Mouse (Mus musculus): ENCODE results near the gene Gnb1l.

Gene Gnb1l

DNA sequence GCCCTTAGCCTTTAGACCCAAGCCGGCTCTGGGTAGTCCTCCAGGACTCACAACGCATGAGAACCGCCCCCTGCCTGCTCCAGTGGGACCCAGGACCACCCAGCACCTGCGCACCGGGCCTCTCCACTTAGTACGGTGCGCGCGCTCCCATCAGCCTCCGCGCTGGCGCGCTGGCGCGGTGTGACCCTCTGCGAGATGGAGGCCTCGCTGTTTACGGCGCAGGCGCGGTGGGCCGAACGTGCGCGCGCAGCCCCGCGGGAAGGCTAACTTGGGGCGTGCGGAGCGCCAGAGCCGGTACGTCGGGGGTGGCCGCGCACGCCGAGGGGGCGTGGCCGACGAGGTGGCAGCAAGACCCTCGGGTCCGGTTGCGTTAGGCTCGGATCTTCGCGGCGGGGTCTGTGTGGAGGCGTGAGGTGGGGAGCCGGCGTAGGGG is at the start of gene Gnb1l, which contains the start of gene Rtl10:
Gnb1l (plus strand) TSS at position 156 of the 433 bp plus-strand sequence.
Rtl10 (plus strand) TSS at position 344 of the 433 bp plus-strand sequence.
- DNase-seq (ENCODE audit: low read depth, low spot score), result peak; percentile 93

DNA sequence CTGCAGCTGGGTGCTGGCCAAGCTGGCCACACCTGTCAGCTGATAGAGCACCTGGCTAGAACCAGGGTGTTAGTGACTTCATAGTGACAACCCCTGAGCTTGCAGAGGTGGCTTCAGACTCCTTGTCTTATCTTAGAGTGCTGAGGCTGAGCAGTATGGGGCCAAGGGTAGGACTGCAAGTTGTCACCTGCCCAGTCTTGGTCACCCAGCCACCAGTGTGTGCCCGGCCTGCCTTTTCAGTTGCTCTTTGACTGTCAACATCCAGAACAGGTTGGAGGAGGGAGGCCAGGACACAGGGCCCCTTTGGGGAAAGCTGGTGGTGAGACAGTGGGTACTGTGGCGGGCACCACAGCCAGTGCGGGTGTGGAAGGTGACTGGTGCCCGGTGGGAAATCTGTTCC is 49.5 kb upstream of the Gnb1l start:
- DNase-seq (ENCODE audit: low read depth, low spot score), result no peak

DNA sequence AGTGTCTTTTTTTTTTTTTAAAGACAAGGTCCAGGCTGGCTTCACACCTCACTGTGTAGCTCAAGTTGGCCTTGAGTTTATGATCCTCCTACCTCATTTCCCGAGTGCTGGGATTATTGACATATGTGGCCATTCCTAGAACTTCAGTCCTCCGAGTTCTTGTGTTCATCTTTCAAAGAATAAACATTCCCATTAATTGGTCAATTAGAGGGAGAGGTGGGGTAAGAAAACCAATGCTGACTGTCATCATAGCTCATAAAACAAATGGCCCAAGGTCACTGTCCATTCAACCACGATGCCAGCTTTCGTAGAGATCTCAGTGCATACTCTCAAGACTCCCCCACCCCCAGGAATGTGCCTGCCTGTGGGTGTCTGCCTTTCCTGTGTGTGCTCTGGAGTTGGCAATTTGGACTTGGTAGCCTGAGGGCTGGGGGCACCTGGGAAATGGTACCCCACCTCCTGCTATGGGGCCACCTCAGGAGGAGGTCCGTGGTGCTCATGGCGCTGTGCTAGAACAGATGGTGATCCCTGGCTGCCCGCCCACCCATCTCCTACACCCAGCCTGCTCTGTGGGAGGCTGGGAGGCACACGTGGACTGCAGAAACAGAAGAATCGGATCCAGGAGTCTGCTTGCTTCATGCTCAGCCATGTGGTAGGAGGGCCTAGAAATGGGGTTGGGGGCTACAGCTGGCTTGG is 46.9 kb upstream of the Gnb1l start:
- DNase-seq (ENCODE audit: low read depth, low spot score), result no peak

DNA sequence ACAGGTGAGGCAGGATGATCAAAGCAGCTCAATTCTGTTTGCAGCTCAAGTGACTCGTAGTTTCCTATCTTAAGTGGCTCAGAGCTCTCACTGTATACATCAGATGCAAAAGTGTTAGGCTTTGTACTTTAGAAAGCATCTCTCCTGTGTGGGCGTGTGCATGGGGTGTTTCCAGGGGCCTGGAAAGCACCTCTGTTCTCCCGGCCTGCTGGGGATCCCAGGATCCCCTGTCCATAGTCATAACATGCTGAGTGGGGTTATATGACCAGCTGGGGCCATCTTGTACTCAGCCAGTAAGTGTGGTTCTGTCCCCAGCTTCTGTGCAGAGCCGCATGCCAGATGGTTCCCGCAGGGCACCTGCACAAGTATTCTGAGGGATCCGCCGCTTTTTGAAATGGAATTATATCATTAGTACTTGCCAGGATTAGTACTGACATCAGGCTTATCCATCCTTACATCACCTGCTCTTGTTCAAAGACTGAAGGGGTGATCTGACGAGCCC is 46.1 kb upstream of the Gnb1l start:
- DNase-seq (ENCODE audit: low read depth, low spot score), result no peak

DNA sequence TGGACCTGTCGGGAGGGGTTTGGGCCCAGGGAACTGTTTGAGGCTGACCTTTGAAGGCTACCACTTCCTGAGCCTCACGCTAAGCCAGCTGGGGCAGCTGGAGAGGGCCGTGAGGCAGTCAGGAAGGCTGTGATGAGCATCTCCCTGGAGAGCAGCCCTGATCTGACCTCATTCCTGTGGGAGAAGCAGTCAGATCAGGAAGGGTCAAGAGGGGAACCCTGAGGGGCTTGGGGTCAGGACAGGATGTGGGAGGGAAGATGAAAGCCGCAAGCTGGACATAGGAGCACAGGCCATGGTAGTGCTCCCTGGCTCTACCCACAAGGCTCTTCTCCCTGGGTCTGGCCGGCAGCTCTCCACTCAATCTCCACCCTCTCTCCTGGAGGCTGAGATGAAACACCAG is 44.7 kb upstream of the Gnb1l start:
- DNase-seq (ENCODE audit: low read depth, low spot score), result no peak

DNA sequence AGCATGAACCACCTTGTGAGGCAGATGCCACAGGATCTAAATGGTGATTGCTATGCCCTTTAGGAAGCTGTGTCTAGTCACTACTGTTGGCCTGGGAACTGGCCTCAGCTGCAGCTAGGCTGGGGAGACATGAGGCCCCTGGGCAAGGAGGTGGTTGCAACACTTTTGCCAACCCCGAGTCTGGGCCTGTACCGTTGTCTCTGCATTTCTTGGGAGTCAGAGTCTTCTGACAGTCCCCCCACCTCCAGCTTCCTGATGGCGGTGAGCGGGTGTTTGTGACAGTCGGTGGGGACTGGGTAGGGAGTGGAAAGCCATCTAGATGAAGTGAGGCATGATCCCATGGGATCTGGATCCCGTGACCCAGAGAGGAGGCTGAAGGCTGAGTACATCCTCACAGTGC is 43.1 kb upstream of the Gnb1l start:
- DNase-seq (ENCODE audit: low read depth, low spot score), result no peak

DNA sequence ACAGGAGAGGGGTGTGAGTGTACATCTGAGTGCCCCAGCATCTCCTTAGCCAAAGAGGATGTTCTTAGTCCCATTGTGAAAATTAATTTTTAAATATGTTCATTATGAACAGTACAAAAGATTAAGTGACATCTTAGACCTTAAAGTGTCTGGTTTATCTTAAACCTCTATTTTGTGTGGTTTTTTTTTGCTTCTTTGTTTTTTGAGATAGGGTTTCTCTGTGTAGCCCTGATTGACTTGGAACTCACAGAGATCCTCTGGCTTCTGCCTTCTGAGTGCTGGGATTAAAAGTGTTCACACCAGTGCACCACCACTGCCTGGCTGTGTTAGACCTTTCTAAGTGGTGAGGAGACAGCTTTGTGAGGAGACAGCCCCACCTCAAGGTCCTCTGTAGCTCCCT is 39.9 kb upstream of the Gnb1l start:
- DNase-seq (ENCODE audit: low read depth, low spot score), result no peak

DNA sequence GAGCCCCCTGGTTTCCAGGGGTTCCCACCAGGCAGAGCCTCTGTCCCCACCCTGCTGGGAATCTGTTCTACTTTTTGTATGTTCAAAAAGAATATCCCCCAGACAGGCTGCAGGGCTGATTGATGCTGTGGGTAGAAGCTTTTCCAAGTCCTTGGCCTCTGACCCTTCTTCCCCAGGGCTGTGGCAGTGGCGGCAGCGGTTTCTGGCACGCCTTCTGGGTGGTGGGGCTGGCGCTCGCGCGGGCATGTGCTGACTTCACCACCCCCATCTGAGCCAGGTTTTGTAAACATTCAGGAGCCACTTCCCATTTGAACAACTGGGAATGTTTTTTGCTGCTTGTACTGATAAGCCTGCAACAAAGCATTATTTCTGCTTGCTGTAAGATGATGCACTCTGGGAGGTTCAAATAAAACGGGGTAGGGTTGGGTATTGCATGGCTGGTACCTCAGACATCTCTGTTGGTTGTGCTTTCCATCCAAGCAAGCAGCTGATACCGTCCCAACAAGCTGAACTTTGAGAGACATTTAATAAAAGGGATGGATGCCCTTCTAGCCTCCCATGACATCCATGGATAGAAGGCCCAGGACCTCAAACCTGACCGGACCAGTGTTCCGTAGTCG is 39.1 kb upstream of the Gnb1l start:
- no peak for DNase-seq (ENCODE audit: low read depth, low spot score)

DNA sequence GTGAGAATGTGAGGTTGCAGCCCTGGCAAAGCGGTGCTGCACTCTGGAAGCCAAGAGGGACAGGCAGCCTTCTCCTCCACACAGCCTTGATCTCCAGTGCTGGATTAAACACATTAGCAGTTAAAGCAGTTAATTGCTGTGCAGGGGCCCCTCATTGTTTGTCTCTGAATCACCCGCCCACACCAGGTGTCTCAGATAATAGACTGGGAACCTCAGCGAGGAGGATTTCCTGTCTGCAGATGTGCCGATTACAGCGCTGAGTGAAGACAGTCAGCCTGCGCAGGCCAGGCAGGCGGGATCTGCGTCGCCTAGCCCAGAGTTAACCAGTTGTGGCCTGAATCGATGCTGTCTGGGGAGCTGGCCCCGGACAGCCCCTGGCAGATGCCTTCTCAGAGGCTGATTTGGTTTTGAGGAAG is 38.5 kb upstream of the Gnb1l start:
- peak; percentile 78 for DNase-seq (ENCODE audit: low read depth, low spot score)

DNA sequence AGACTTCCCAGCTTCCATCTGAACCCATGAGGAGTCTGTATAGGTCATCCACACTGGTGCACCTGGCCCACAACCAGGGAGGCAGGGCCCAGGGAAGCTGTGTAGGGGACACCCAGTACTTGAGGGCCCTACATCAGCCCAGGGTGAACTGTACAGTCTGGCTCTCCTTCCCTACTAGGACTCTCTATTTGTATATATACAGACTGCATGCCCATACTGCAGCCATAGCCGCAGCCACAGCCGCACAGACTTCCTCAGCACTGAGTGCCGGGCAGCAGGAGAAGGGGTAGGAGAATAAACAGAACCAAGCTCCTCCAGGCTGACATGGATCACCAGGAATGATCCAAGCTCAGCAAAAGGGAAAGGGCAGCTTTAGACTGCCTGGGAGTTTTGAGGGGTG is 37.7 kb upstream of the Gnb1l start:
- no peak for DNase-seq (ENCODE audit: low read depth, low spot score)

DNA sequence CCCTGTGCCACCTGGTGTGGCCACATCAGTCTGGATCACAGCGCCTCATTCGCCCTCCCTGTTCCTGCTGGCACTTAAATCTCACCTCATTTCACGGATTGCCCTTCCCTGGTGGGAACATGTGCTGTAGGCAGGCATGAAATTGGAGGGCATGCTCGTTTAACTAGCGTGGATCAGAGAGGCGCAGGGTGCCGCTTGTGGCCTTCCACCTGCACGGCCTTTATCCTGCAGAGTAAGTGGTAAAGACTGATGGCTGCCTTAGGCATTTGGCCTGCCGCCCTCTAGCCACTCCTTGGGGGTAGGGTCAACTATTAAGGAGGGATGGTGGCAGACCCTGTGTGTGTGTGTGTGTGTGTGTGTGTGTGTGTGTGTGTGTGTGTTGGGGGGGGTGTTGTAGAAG is 36.5 kb upstream of the Gnb1l start:
- no peak for DNase-seq (ENCODE audit: low read depth, low spot score)

DNA sequence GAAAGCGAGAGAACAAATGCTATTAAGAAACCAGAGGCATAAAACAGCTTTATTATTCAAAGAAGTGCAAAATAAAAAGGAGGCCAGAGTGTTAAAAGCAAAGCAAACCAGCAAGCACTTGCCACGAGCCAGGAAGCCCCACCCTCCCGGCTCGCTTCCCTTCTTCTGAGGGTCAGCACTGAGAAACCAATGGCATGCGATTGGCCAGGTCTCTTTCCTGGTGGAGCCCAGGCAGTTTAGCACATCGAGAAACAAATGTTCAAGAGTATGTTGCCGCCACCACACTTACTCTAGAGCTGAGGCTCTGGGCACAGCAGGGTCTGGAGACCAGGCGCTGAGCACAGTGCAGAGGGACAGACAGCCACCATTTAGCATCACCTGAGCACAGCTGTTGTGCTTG is 35.9 kb upstream of the Gnb1l start:
- DNase-seq (ENCODE audit: low read depth, low spot score), result no peak

DNA sequence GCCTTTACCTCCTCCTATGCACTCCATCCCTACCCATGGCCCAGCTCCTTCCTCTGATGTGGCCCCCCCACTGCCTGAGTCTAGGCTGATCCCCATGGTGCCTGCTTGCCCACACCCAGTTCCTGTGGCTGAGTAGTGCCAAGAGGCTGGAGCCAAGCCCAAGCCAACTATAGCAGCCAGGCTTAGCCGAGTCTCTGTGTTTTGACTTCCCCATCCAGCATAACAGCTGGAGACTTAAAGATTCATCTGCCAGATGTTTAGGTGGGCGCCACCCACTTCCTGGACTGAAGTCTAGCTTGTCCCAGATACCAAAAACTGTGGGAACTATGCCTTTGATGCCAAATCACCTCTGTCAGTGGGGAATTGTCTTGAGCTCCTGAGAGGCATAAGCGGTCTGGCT is 34.2 kb upstream of the Gnb1l start:
- DNase-seq (ENCODE audit: low read depth, low spot score), result no peak

DNA sequence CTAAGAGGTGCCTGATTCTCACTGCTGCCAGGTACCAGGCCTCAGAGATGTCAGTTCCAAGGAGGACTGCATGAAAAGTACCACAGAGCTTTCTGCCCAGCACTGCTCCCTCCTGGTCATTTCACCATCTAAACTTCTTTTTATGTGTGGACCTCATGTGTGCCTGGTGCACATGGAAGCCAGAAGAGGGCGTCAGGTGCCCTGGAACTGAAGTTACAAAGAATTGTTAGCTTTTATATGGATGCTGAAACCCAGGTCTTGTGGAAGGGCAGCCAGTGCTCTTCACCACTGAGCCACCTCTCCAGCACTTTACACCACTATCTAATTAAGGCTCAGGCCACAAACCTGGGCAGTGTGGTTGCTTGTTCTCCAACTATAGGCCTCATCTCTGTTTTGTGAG is 27.7 kb upstream of the Gnb1l start:
- no peak for DNase-seq (ENCODE audit: low read depth, low spot score)

DNA sequence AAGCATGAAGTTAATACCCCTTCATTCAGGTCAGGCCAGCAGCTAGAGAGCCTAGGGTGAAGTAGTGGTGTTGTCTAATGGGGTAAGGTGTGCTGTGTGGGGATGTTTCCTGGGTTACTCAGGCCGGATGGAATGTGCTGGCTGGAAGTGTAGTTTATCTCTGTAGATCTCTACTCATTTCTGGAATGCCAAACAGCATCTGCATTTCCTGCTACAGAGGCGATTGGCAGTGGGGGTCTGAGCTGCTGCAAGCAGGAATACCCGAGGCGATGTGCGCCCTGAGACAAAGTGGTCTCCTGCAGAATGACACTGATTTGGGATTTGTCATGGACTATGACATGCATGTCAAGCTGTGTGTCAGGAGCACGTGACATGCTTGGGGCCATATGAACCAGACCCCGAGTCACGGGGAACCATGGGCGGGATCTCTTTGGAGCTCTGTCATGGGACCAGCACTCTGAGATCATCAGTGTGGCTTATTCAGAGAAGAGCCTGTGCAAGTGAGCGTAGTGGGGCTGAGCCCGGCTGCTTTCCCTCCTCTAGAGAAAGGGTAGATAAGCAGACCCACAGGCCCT is 27.0 kb upstream of the Gnb1l start:
- no peak for DNase-seq (ENCODE audit: low read depth, low spot score)

DNA sequence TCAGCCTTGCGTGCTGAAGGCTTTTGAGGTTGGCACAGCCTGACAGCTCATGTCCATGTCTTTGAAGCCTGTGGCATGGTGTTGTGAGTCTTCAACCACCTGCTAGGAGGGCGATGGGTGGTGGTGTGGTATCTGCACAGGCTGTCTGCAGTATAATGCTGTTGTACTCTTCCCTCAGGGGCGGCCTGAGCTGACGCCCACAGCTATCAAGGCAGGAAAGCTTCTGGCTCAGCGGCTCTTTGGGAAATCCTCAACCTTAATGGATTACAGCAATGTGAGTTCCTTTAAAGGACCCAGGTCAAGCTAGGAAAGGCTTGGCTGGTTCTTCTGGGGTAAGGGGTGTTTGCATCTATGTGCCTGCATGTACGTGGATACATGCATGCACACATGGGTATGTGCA is 26.5 kb upstream of the Gnb1l start:
- no peak for DNase-seq (ENCODE audit: low read depth, low spot score)

DNA sequence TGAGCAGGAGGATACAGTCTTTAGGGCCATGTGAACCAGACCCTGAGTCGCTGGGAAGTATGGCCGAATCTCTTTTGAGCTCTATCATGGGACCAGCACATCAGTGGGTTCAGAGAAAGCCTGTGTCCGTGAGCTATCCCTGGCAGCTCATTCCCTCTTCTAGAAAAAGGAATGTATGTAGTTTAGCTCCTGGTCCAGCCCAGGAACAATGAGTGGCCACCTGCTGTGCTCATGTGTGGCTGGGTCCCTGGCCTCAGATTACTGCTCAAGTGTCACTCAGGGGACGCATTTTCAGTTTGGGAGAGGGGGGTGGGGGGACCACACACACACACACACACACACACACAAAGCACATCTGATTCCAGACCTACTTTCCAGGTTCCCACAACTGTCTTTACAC is 26.1 kb upstream of the Gnb1l start:
- no peak for DNase-seq (ENCODE audit: low read depth, low spot score)

DNA sequence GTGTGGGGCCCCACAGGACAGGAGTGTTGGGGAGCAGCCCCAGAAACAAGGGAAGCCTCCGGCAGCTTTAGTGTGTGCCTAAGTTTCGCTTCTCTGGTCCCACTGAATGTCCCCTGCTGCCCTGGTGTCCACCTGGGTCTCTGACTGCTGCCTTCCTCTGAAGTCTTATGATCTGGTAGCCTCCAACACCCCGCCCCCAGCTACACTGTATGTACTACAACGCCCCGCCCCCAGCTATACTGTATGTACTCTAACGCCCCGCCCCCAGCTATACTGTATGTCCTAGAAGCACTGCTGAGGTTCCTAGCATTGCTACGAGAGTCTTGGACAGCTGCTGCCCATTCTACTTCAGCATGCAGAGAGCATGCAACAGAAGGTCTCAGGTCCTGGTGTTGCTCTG is 25.5 kb upstream of the Gnb1l start:
- DNase-seq (ENCODE audit: low read depth, low spot score), result no peak

DNA sequence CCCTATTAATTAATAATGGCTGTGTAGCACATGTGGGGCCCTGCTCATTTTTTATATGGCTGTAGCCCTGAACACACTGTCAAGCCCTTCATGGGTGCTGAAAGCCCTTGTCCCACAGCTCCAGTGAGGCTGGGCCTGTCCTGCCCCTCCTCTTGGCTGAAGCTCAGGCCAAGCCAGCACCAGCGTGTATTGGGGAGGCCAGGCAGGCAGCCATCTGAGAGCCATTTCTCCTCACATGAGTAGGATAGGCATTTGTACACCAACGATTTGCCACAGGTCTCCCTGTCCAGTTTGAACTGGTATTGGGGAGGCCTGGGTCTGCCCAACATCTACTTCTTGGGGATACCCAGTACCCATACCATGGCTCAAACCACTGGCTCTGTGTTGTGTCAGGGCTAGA is 24.5 kb upstream of the Gnb1l start:
- no peak for DNase-seq (ENCODE audit: low read depth, low spot score)

DNA sequence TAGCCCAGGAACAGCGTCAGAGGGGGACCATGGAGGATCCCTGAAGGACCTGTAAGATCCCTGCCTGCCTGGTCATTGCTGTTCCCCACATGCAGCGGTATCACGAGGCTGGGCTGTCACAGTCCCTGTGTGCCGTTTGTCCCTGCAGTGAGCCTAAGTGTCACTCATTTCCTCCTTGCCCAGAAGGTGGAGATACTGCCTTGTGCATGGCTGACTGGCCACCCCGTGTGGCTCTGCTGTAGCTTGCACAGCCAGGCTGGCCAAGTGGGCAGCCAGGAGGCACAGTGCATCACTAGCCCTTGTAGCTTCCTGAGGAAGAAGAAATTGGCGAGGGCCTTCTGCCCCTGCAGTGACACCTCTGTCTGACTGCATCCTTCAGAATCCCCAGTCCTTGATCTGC is 20.5 kb upstream of the Gnb1l start:
- no peak for DNase-seq (ENCODE audit: low read depth, low spot score)

DNA sequence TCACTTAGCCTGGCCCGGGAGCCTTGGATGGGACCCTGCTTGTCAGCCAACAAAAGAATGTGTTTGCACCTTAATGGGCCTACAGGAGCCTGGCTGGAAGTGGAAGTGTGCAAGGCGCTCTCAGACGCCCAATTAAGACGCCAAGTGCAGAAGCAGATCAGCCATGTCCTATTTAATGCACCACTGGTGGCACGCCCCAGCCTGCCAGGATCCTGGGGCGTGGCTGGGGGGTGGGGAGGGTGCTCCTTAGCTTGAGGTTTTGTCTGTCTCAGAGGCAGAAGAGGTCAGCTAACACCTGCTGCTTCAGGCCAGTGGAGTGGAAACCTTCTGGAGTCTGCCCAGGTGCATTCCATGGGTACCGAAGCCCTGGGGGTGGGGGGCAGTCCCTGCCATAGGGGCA is 18.8 kb upstream of the Gnb1l start:
- DNase-seq (ENCODE audit: low read depth, low spot score), result no peak

DNA sequence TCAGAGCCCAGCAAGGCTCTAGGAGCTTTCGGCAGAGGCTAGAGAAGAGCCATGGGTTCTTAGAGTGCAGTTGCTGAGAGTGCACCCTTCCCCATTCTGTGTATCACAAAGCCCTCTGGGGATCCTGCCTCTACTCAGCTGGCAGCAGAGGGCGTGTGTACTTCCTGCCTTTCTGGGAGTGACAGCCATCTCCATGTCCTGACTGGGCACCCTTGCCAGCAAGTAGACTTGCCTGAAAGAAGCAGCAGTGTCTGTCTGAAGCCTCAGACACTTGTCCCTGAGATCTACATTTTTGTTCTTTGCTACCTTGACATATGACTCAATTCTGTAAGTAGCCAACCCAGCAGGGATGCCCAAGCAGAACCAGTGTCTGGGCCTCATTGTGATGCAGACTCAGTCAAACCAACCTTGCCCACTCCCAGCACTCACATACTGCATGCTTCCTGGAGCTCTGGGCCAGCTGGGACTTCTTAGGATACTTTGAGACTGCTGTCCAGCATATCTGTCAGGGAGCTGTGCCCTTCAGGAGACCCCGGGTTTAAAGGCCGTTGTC is 17.5 kb upstream of the Gnb1l start:
- no peak for DNase-seq (ENCODE audit: low read depth, low spot score)

DNA sequence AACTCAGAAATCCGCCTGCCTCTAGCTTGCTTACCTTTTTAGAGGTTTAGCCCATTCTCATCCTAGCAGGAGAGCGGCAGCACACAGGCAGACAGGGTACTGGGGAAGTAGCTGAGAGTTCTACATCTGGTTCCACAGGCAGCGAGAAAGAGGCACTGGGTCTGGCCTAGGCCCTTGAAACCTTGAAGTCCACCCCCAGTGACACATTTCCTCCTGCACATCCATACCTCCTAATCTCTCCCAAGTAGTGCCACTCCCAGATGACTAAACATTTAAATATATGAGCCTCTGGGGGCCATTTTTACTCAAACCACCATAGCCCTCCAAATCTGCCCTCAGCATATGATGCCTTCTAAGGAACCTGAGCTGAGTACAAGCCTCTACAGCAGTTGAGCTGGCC is 16.1 kb upstream of the Gnb1l start:
- no peak for DNase-seq (ENCODE audit: low read depth, low spot score)

All from WW6 (cell line).